Mouse (Mus musculus) bone marrow, adult 2 months (tissue): ENCODE data around the gene H2afj.

Experiments used
- CTCF ChIP-seq: fragments of 200-500 bp; IDR thresholded peaks from 2 replicates; pipeline ENCODE4 v1.5.1; 2011; ENCODE audit warnings: low read length, control low read depth; ENCODE audit not compliant: control insufficient read depth, insufficient read depth
- POLR2A ChIP-seq: fragments of 200-500 bp; IDR thresholded peaks from 2 replicates; pipeline ENCODE4 v1.6.1; 2011; ENCODE audit warnings: low read depth, mild to moderate bottlenecking, control low read depth, low read length, borderline replicate concordance; ENCODE audit not compliant: control insufficient read depth

DNA sequence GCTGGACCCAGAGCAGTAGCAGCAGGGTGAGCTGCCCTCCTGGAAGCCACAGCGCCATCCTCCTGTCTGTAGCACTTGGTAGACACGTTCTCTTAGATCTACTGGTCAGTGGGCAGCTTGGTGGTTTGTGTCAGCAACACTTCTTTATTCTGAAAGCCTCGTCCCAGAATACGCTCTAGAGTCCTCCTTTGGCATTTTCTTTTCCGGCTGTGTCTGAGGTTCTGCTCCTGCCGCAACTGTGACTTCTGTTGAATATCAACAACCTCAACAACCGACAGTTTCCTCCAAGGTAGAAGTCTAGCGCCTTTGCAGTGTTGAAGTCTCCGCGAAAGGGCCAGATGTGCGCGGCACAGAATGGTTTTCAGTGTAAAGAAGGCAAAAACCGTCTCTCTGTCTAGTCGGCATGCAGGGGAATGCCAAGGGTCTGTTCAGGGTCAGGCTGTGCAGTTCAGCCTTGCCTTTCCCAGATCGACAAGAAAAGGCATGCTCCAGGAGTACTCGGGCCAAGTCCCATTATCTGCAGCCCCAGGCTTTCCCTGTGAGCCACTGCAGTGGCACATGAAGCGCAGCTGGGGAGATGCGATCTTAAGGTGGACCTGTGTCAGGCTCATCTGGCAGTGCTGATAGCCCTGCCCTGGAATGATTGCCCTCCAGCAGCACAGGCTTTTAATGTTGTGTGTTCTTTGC is 49.3 kb downstream of the H2afj start, which contains the start of gene Art4:
- peak; percentile 31; the same call in 1 of the 2 replicates for TF ChIP-seq POLR2A
- no peak for TF ChIP-seq CTCF
